Mouse (Mus musculus) heart, adult 11 months (tissue): ENCODE data around the gene Auts2.

ENCODE experiments used
- DNase-seq: peaks from one replicate; pipeline ENCODE4 v3.0.0; 2022

Gene Auts2

GRCm38 (mm10) chr5:131711474-131712129, 831.5 kb downstream of the Auts2 start:
- DNase-seq: no peak

GRCm38 (mm10) chr5:131710735-131711473, 832.2 kb downstream of the Auts2 start:
- DNase-seq: no peak

GRCm38 (mm10) chr5:131707471-131707870, 835.7 kb downstream of the Auts2 start:
- DNase-seq: no peak

- no peak for DNase-seq
Measured at GRCm38 (mm10) chr5:131703729-131704128, 839.4 kb downstream of the Auts2 start.

DNA sequence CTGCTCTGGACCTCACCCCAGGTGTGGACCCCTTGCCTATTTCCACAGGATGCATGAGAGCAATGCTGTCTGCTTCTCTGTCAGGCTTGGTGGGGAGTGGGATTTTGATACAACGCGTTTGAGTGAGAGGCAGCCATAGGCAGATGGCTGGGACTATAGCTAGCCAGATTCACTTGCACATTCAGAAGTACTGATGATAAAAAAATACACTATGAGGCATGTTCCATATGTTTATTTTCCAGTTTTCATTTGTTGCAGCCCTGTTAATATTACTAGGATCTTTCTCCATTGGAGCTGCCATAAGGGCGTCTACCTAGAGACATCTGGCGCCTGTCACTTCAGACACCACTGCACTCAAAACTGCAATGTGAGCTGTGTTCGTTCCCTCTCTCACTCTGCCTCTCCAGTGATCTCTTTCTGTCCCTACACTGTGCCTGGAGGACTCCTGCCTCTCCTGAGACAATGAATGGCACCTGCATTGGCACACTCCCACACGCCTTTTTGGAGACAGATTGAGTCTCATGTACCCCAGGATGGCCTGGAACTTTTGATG, 840.2 kb downstream of the Auts2 start:
- no peak for DNase-seq

GRCm38 (mm10) chr5:131698900-131699299, 844.2 kb downstream of the Auts2 start:
- DNase-seq: no peak

DNA sequence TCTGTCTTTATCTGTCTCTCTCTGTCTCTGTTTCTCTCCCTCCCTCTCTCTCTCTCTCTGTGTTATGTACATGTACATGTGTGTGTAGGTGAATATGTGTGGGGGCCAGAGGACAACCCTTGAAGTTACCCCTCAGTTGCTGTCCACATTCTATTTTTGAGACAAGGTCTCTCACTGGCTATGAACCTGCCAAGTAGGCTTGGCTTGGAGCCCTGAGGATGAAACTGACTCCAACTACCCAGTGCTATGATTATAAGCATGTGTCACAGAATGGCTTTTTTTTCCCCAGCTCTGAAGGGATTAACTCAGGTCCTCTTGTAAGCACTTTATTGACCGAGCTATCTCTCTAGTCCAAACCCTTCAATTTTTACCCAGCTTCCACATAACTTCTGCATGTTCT, 852.4 kb downstream of the Auts2 start:
- DNase-seq: peak; percentile 90

DNA sequence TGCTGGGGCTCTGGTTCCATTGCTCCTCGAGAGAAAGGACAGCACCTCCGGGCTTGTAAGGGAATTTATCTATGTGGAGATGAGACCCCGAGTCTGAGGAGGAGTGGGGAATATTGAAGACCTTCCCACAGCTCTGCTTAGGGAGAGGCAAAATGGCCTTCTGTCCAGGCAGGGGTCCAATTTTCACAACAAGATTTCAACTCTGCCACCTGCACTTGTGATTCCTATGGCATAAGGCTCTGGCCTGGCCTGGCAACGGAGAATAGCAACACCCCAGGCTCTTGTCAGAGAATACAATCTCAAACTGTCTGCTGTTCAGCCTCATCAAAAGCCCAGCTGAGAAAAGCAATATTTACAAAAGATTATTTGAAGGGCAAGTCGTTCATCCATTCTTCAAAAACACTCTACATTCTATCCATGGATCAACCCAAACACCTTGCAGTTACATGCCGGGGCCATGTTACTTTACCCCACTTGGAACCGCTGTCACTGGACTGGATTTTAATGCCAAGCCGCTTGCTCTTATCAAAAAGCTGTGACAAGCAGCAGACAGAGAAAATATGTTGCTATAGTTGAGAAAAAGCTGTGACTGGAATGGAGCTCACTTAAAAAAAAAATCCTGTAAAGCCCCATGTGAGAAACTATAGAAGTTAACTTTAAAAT, 856.1 kb downstream of the Auts2 start:
- DNase-seq: peak; percentile 91

DNA sequence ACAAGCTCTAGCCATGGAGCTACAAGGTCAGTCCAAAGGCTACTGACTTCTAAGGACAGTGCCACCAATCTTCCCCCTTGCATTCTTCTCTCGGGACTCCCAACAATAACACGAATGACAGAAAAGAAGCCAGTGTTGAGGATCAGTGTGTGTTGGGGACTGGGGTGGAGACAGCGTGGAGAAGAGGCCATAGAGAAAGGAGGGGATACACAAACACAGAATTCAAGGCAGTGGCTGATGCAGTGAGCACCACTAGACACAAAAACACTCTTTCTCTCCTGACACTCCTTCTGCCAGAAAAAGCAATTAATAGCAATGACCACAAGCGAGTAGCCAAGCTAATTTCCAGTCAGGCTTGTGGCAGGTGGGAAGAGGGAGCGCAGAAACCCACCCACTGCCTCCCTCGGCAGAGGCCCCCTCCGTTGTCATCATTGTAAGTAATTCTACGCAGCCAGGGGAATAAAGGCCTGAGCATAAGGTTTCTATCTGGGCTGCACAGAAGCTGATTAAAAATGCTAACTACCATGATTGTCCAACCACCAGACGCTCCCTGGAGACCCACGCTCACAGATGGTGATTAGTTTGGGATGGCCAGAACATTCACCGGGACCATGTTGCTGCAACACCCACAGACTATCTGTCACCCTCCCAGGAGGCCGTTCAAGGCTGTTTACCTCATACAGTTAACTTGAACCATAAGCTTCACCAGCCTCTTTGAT, 862.9 kb downstream of the Auts2 start:
- peak; percentile 88 for DNase-seq

GRCm38 (mm10) chr5:131679523-131679922, 863.6 kb downstream of the Auts2 start:
- no peak for DNase-seq

- no peak for DNase-seq
Measured at GRCm38 (mm10) chr5:131677518-131677917, 865.6 kb downstream of the Auts2 start.

DNA sequence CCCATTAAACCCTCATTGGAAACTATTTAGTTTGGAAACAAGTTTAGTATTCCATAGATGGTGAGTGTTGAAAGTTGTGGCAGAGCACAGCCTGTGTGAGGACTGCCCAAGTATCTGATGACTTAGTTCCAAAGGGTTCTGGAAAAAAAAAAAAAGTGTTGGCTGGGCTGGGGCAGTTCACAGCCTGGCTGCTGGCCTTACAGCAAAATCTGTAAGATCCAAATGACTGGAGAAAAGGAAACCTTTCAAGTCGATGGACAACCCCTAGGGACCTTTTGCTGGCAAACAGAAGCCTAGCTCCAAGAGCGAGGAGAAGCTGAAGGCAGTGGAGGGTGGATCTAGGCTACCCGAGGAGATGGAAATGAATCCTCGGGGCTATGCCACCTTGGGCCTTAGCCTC, 869.4 kb downstream of the Auts2 start:
- peak; percentile 93 for DNase-seq

DNA sequence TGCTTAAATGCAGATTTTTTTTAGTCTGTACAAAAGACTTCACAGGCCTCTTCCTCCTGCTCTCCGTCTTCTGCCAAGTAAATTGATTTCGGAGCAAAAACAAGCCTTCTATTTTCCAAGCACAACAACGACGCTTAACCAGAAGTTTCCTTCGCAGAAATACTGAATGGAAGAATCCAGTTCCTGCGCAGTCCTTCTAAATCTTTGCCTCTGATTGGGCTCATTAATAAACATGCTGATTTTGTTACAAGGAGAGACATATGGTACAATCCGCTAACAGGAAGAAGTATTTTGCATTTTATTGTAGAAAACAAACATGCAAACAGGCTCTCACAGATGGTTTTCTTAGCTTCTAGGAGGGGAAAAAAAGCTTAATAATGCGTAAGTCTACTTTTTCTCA, 878.1 kb downstream of the Auts2 start:
- DNase-seq: no peak

- no peak for DNase-seq
Measured at GRCm38 (mm10) chr5:131664657-131665056, 878.5 kb downstream of the Auts2 start.

DNA sequence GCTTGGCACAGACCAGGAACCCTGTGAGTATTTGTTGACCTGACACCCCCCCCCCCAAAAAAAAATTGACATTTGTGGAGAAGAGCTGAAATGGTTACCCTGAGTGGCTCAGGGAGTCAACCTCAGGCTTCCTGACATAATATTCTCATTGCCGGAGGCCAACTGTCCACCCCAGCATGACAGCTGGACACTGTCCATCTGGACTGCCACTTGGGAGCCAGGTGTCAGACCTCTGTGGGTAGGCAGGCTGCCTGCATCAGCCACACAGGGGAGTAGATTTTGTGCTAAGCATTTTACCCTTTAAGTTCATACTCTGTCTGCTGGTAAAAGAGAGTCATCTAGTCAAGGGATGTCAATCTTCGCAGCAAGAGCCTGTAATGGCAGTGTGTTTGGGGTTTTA, 880.5 kb downstream of the Auts2 start:
- no peak for DNase-seq

DNA sequence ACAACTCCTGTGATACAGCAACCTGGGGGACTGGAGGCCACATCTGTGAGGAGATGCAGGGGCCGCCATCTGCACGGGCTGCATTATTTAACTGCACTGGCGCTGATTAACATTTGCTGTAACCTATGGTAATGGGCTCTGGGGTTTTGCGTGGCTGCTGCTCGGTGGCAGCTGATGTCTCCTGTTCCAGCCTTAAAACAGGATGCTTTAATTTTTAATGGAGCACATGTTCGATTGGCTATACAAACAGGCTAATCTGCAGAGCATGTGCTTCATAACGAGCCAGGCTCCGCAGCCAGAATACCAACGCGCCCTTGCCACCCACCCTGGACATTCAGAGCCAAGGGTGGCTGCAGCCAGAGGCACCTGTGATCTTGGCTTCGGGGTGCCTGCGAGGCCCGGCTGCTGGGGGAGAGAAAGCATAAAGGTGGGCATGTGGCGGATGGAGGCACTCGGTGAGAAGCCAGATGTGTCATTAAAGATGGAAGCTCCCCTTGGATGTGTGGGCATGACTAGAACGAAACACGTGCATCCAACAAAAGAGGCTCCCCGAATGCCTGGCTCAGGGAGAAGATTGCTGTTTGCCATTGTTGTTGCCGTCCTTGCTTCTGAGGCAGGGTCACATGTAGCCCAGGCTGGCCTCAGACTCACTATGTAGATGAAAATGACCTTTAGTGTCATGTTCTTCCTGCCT, 884.2 kb downstream of the Auts2 start:
- DNase-seq: no peak

GRCm38 (mm10) chr5:131654206-131654605, 888.9 kb downstream of the Auts2 start:
- DNase-seq: no peak

DNA sequence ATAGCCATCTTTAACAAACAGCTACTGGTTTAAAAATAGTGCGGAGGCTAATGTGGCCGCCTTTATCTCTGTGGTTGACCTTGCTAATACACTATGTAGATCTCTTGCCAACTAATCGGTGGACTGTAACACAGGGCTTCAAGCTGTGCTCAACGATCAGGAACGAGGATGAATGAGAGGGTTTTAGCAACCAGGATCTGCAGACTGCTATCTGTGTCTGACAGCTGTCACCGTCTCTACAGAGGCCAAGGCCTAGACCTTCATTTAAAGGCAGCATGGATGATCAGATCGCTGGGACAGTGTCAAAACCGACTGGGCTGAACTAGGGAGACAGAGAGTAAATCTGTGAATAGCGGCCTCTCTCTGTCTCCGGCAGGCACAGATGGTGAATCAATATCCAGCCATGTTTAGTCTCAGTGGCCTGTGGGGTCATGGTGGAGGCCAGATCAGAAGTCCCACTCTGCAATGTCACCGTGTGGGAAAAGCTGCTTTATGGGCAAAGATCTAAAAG, 892.7 kb downstream of the Auts2 start:
- no peak for DNase-seq

GRCm38 (mm10) chr5:131647683-131648119, 895.4 kb downstream of the Auts2 start:
- peak; percentile 99 for DNase-seq

DNA sequence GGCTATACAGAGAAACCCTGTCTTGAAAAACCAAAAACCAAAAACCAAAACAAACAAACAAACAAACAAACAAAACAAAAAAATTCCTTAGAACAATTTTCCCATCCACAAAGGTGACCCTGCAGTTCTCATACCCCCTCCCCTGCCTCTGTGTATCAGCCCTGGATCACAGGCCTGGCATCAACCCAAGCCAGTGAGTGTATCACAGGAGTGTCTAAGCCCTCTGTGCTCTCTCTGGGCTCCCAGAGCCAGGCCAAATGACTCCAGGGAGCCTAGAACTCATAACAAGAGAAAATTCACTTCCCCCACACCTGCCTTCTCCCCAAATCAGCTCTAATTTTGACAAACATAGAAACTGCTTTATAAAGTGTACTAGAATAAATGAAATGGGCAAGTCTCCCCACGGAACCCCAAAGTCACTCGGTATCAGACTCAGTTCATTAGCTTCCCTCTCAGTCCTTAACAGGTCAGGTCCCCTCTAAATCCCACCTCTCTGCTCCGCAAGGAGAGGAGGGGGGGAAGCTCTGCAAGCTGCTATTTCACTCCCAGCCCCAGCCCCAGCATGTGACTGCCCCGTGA, 896.0 kb downstream of the Auts2 start:
- DNase-seq: no peak

- no peak for DNase-seq
Measured at GRCm38 (mm10) chr5:131646192-131646775, 896.9 kb downstream of the Auts2 start.
